8 mouse cellular contexts compared by ENCODE assay signal in genomic region chr19:48203928-48204470, GRCm38 (mm10). TPM values are rescaled to one million over a fixed set of nuclear protein-coding genes. Genes with fewer than 3 reads are reported as not detected.
A peak's percentile ranks its signal among the peaks of the same experiment; 100 is the strongest.
DNase-seq lines count a peak whose midpoint lies in the region; ATAC-seq and TF ChIP-seq lines count a peak whose summit lies in the region.

No protein-coding gene starts in this region.

- no peaks in the 10 kb centered on the region for H3K36me3 ChIP-seq in kidney, adult 2 months (ENCODE audit: control insufficient read depth, insufficient read depth, low read length)
- no peaks in the 10 kb centered on the region for H3K36me3 ChIP-seq in limb, embryonic 11.5 days (ENCODE audit: control insufficient read depth, insufficient read depth, low read length)
- H3K36me3 ChIP-seq in neural tube, embryonic 13.5 days: no peaks in the 10 kb centered on the region

- no peaks in the 10 kb centered on the region for H3K4me1 ChIP-seq in kidney, adult 2 months (ENCODE audit: control insufficient read depth, insufficient read depth, low read length)
- H3K4me1 ChIP-seq in limb, embryonic 11.5 days (ENCODE audit: control insufficient read depth, insufficient read depth, low read length): peaks cover 13% of the 10 kb centered on the region; the same call in 1 of the 2 replicates
- peaks cover 37% of the 10 kb centered on the region for H3K4me1 ChIP-seq in neural tube, embryonic 13.5 days (replicated peaks)

- TF ChIP-seq CTCF in kidney, adult 2 months (conservative IDR thresholded peaks at IDR 0.05; ENCODE audit: insufficient read depth, insufficient read length, low read depth, low read length): peak; percentile 56; the same call in 1 of the 2 replicates

- 0 out of 2 replicates have a peak, but pooled peaks cover 2% of the 10 kb centered on the region for H3K9me3 ChIP-seq in limb, embryonic 11.5 days (ENCODE audit: control insufficient read depth, low read length)
- no peaks in the 10 kb centered on the region for H3K9me3 ChIP-seq in neural tube, embryonic 13.5 days

- peak; percentile 40 for DNase-seq in adrenal gland, postnatal 14 days
- DNase-seq in adrenal gland, adult 8-10 months: no peak
- DNase-seq in kidney, adult 2 months: peak; percentile 17
- peak; percentile 84 for DNase-seq in limb, embryonic 11.5 days (ENCODE audit: low spot score)

- peak; percentile 47; the same call in 1 of the 2 replicates for ATAC-seq in common myeloid progenitor, adult 5-6 weeks (replicated peaks; ENCODE audit: low read depth, poor library complexity, severe bottlenecking)
- peak; percentile 56; the same call in 1 of the 2 replicates for ATAC-seq in granulocyte monocyte progenitor cell, adult 5-6 weeks (replicated peaks; ENCODE audit: poor library complexity, severe bottlenecking)
- ATAC-seq in limb, embryonic 11.5 days (ENCODE audit: insufficient number of reproducible peaks, low FRiP score, low TSS enrichment, low read depth): no peak
- ATAC-seq in neural tube, embryonic 13.5 days (ENCODE audit: low read depth): no peak
- ATAC-seq in monocyte, adult 5-6 weeks (replicated peaks; ENCODE audit: insufficient number of reproducible peaks, low FRiP score, low TSS enrichment, poor library complexity, severe bottlenecking): no peak

- H3K27ac ChIP-seq in kidney, adult 2 months (ENCODE audit: insufficient read depth, low read depth, low read length): no peak overlapping the region
- no peak overlapping the region for H3K27ac ChIP-seq in limb, embryonic 11.5 days (replicated peaks; ENCODE audit: low read depth, low read length)
- no peak overlapping the region for H3K27ac ChIP-seq in neural tube, embryonic 13.5 days (replicated peaks)

- no peak overlapping the region for H3K4me3 ChIP-seq in kidney, adult 2 months (ENCODE audit: insufficient read depth, low read depth, low read length)
- no peak overlapping the region for H3K4me3 ChIP-seq in limb, embryonic 11.5 days (ENCODE audit: low read depth, low read length)
- peak overlapping the region; percentile 69 for H3K4me3 ChIP-seq in neural tube, embryonic 13.5 days

- no peak for TF ChIP-seq POLR2A in kidney, adult 2 months (IDR thresholded peaks at IDR 0.05; ENCODE audit: low read depth, low read length)

- H3K27me3 ChIP-seq in kidney, adult 2 months (replicated peaks; ENCODE audit: control insufficient read depth, insufficient read depth, low read length): 0 out of 2 replicates have a peak, but pooled peaks cover 1% of the 10 kb centered on the region
- H3K27me3 ChIP-seq in limb, embryonic 11.5 days (ENCODE audit: control insufficient read depth, insufficient read depth, low read length): peaks cover 40% of the 10 kb centered on the region
- peaks cover 30% of the 10 kb centered on the region for H3K27me3 ChIP-seq in neural tube, embryonic 13.5 days

- H3K4me2 ChIP-seq in limb, embryonic 11.5 days (ENCODE audit: low read depth, severe bottlenecking): peak overlapping the region; percentile 24; the same call in 1 of the 2 replicates
- H3K4me2 ChIP-seq in neural tube, embryonic 13.5 days: peak overlapping the region; percentile 96

- 3% methylated on average over 22 of the region's 22 CpGs for WGBS in kidney, adult 2 months
- 2% methylated on average over 20 of the region's 22 CpGs for WGBS in limb, embryonic 11.5 days
- WGBS in neural tube, embryonic 13.5 days: 2% methylated on average over 22 of the region's 22 CpGs

- no peak overlapping the region for H3K9ac ChIP-seq in limb, embryonic 11.5 days (ENCODE audit: low read length)
- H3K9ac ChIP-seq in neural tube, embryonic 13.5 days: peak overlapping the region; percentile 83

RNA-seq across cellular contexts. Expression of gene Sorcs3, which starts 1.8 kb away (rescaled TPM):
- not detected in 2 replicates for total RNA-seq in adrenal gland, postnatal 14 days (2021)
- under 1 TPM in 1 of 4 experiments, not detected in 3; 0.20 TPM for total RNA-seq in adrenal gland, adult 8-10 months (2022)
- total RNA-seq in common myeloid progenitor, adult 5-6 weeks (2017): not detected in 2 replicates
- total RNA-seq in granulocyte monocyte progenitor cell, adult 5-6 weeks (2014; fragmentation: Nextera tagmentation): not detected in 2 replicates
- 0.21 and 0.22 TPM in 2 replicates for total RNA-seq in granulocyte monocyte progenitor cell, adult 5-6 weeks (2017)
- 0.65 and 0.66 TPM in 2 replicates for polyA plus RNA-seq in kidney, adult 2 months (2012; rRNA removed)
- 0.28 and 0.31 TPM in 2 replicates for polyA plus RNA-seq in limb, embryonic 11.5 days (2014; fragmentation: Nextera tagmentation; extraction: Ambion mirVana)
- 12.0 and 12.7 TPM in 2 replicates for polyA plus RNA-seq in neural tube, embryonic 13.5 days (2015; fragmentation: Nextera tagmentation; extraction: Ambion mirVana)
- total RNA-seq in monocyte, adult 5-6 weeks (2017): not detected in 3 replicates

Comparison
In these comparisons a context has a peak if more than half of its experiments do, and no peak if none do; other contexts are left out.
1. ATAC-seq: peak in common myeloid progenitor, adult 5-6 weeks (single experiment) and granulocyte monocyte progenitor cell, adult 5-6 weeks (single experiment); none in limb, embryonic 11.5 days (single experiment), neural tube, embryonic 13.5 days (single experiment) and monocyte, adult 5-6 weeks (single experiment).